Mouse (Mus musculus) megakaryocyte-erythroid progenitor cell, adult 5 weeks (primary cell): ENCODE results near the gene Olfr1537. TPM values are rescaled to one million over a fixed set of nuclear protein-coding genes. Genes with fewer than 3 reads are reported as not detected.

ENCODE experiments used
- polyA plus RNA-seq: library from polyadenylated mRNA; stranded (reverse); fragments of >175 nt; gene quantifications from 2 replicates; pipeline ENCODE4 v1.2.3, GENCODE M21; 2012

The Olfr1537 gene
- polyA plus RNA-seq = not detected in 2 replicates

DNA sequence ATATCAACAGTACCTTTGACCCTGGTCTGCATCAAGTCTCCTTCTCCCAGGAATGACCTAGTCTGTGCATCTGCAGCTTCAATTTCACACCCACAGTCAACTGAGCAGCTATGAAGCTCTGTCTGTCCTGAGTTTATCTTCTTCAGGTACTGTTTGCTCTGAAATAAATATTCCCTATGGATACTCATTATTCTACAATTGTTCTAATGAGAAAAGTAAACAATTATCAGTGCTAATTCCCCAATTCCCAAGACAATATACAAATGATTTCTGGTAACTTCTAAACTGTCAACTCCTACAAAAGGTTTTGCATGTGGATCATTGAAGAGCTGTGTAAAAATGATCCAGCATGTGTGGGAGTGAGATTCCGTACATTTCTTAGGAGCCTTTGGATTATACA is at the start of gene Olfr1537:
TSS of gene Olfr1537 (minus strand) at position 101 of the 400 bp plus-strand sequence.

DNA sequence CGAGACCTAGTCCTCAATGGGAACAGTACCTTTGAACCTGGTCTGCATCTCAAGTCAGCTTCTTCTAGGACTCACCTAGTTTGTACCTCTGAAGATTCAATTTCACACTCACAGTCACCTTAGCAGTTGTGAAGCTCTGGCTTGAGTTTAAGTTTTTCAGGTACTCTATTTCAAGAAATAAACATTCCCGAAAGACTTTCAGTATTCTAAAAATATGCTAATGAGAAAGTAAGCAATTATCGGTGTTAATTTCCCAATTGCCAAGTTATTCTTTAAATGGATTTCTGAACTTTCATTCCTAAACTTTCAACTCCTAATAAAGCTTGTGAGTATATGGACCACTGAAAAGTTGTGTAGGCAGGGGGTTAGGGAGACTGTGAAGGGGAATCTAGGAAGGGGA is 26.9 kb upstream of the Olfr1537 start, which contains the start of gene Olfr945:
TSS of gene Olfr945 (minus strand) at position 101 of the 400 bp plus-strand sequence.

DNA sequence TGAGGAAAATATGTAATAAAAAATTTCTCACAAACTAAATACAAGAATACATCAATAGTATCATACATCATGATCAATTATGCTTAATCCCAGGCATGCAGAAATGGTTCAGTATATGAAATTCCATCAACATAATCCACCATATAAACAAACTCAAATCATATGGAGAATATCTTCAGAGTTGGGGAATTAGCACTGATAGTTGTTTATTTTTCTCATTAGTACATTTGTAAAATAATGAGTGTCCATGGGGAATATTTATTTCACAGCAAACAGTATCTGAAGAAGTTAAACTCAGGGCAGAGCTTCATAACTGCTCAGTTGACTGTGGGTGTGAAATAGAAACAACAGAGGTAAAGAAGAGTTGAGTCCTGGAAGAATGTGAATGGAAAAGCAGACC is 48.2 kb downstream of the Olfr1537 start, which contains the start of gene Olfr944:
TSS of gene Olfr944 (plus strand) at position 301 of the 400 bp plus-strand sequence.

Other genes starting within 250 kb of the Olfr1537 start
- not detected in 2 replicates for gene Olfr146, start 226.6 kb downstream of the Olfr1537 start, polyA plus RNA-seq
- gene Olfr937, start 185.0 kb downstream of the Olfr1537 start, polyA plus RNA-seq = not detected in 2 replicates
- not detected in 2 replicates for gene Olfr938, start 171.1 kb downstream of the Olfr1537 start, polyA plus RNA-seq
- not detected in 2 replicates for gene Olfr27, start 121.9 kb downstream of the Olfr1537 start, polyA plus RNA-seq
- not detected in 2 replicates for gene Olfr943, start 83.7 kb downstream of the Olfr1537 start, polyA plus RNA-seq
- gene Olfr944, start 48.1 kb downstream of the Olfr1537 start, polyA plus RNA-seq = not detected in 2 replicates
- gene Olfr945, start 26.8 kb upstream of the Olfr1537 start, polyA plus RNA-seq = not detected in 2 replicates
- not detected in 2 replicates for gene Olfr948, start 76.1 kb upstream of the Olfr1537 start, polyA plus RNA-seq
- not detected in 2 replicates for gene Olfr951, start 137.4 kb upstream of the Olfr1537 start, polyA plus RNA-seq
- gene Olfr952, start 177.2 kb upstream of the Olfr1537 start, polyA plus RNA-seq = not detected in 2 replicates
- gene Olfr954, start 206.7 kb upstream of the Olfr1537 start, polyA plus RNA-seq = not detected in 2 replicates
- 0.05 TPM in 1 of 2 replicates, not detected in the other for gene Olfr955, start 221.9 kb upstream of the Olfr1537 start, polyA plus RNA-seq
- not detected in 2 replicates for gene Olfr44, start 244.0 kb upstream of the Olfr1537 start, polyA plus RNA-seq